Mouse (Mus musculus): Measurements from ENCODE around the gene Usp48. TPM values are rescaled to one million over a fixed set of nuclear protein-coding genes. Genes with fewer than 3 reads are reported as not detected.

Gene Usp48
- total and polyA plus RNA-seq, 3 experiments, result 28.5 to 77.8 (median 36.6) TPM

- Histone ChIP-seq H3K4me2 (ENCODE audit: insufficient read depth, low read depth, poor library complexity, severe bottlenecking) (no peak overlapping the region), H3K9ac (ENCODE audit: insufficient read depth, low read depth) (no peak overlapping the region), H3K9me3 (replicated peaks; ENCODE audit: low read length) (no peaks in the 10 kb centered on the region), H3K4me1 (ENCODE audit: control insufficient read depth in 1 of 2, insufficient read depth in 2 of 2) (peaks cover 3 to 19% of the 10 kb centered on the region in 2 experiments; a peak in 3 of 4 replicates), H3K79me2 (replicated peaks; ENCODE audit: control insufficient read depth, extremely low read depth, insufficient read depth, poor library complexity, severe bottlenecking) (no peaks in the 10 kb centered on the region; the same call in 1 of the 2 replicates), H3K27ac (ENCODE audit: insufficient read depth, low read depth) (no peak overlapping the region), H3K27me3 (replicated peaks) (no peaks in the 10 kb centered on the region), H3K36me3 (replicated peaks in 1 of 2; ENCODE audit: control insufficient read depth in 1 of 2, insufficient read depth in 1 of 2, low read length in 1 of 2) (peaks cover 60 to 89% of the 10 kb centered on the region in 2 experiments), H3K4me3 (replicated peaks in 1 of 3; ENCODE audit: low read depth in 2 of 3, low read length in 2 of 3, poor library complexity in 1 of 3) (no peak overlapping the region)
- in situ Hi-C loops (cut with MboI; ENCODE audit: low pct_ligation_motif_present, low pct_unique_long_range_greater_than_20kb, low sequenced_read_pairs) (no loop called here), dilution Hi-C loops (cut with MboI; ENCODE audit: extremely low pct_ligation_motif_present, extremely low pct_unique_long_range_greater_than_20kb, low sequenced_read_pairs) (no loop called here)
- DNase-seq (ENCODE audit: extremely low read depth), result no peak
- TF ChIP-seq IRF4 (IDR thresholded peaks at IDR 0.05; ENCODE audit: low read depth, low read length), result no peak
- no peak for TF ChIP-seq BHLHE40 (IDR thresholded peaks at IDR 0.05; ENCODE audit: low read depth, low read length)
- TF ChIP-seq NELFE (IDR thresholded peaks at IDR 0.05; ENCODE audit: low read depth, low read length), result no peak
- TF ChIP-seq PAX5 (IDR thresholded peaks at IDR 0.05; ENCODE audit: low read length), result no peak
Measured at GRCm38 (mm10) chr4:137633394-137633793, 39.8 kb downstream of the Usp48 start.

- Histone ChIP-seq H3K27me3 (replicated peaks) (no peaks in the 10 kb centered on the region), H3K36me3 (replicated peaks in 1 of 2; ENCODE audit: control insufficient read depth in 1 of 2, insufficient read depth in 1 of 2, low read length in 1 of 2) (peaks cover 54 to 92% of the 10 kb centered on the region in 2 experiments), H3K4me2 (ENCODE audit: insufficient read depth, low read depth, poor library complexity, severe bottlenecking) (no peak overlapping the region), H3K27ac (ENCODE audit: insufficient read depth, low read depth) (no peak overlapping the region), H3K4me3 (replicated peaks in 1 of 3; ENCODE audit: low read depth in 2 of 3, low read length in 2 of 3, poor library complexity in 1 of 3) (no peak overlapping the region), H3K9me3 (replicated peaks; ENCODE audit: low read length) (no peaks in the 10 kb centered on the region), H3K9ac (ENCODE audit: insufficient read depth, low read depth) (no peak overlapping the region), H3K4me1 (ENCODE audit: control insufficient read depth in 1 of 2, insufficient read depth in 2 of 2) (peaks cover 3 to 19% of the 10 kb centered on the region in 2 experiments; a peak in 3 of 4 replicates), H3K79me2 (replicated peaks; ENCODE audit: control insufficient read depth, extremely low read depth, insufficient read depth, poor library complexity, severe bottlenecking) (no peaks in the 10 kb centered on the region; the same call in 1 of the 2 replicates)
- dilution Hi-C loops (cut with MboI; ENCODE audit: extremely low pct_ligation_motif_present, extremely low pct_unique_long_range_greater_than_20kb, low sequenced_read_pairs), result no loop called here
- in situ Hi-C loops (cut with MboI; ENCODE audit: low pct_ligation_motif_present, low pct_unique_long_range_greater_than_20kb, low sequenced_read_pairs), result no loop called here
- peak in 1 of 2 experiments; percentile 17; a peak in 2 of 4 replicates for TF ChIP-seq CTCF (conservative IDR thresholded peaks at IDR 0.05 in 1 of 2, IDR thresholded peaks at IDR 0.05 in 1 of 2; ENCODE audit: low read depth in 2 of 2, low read length in 2 of 2)
- TF ChIP-seq SIN3A (IDR thresholded peaks at IDR 0.05; ENCODE audit: low read length), result no peak
- no peak for DNase-seq (ENCODE audit: extremely low read depth)
Measured at GRCm38 (mm10) chr4:137636597-137636996, 43.0 kb downstream of the Usp48 start.

GRCm38 (mm10) chr4:137641556-137641955 is 48.0 kb downstream of the Usp48 start:
- H3K79me2 ChIP-seq (replicated peaks; ENCODE audit: control insufficient read depth, extremely low read depth, insufficient read depth, poor library complexity, severe bottlenecking), result no peaks in the 10 kb centered on the region; the same call in 1 of the 2 replicates
- H3K27ac ChIP-seq (ENCODE audit: insufficient read depth, low read depth), result no peak overlapping the region

More at GRCm38 (mm10) chr4:137641556-137641955, 48.0 kb downstream of the Usp48 start:
- in situ Hi-C loops (cut with MboI; ENCODE audit: low pct_ligation_motif_present, low pct_unique_long_range_greater_than_20kb, low sequenced_read_pairs) (no loop called here), dilution Hi-C loops (cut with MboI; ENCODE audit: extremely low pct_ligation_motif_present, extremely low pct_unique_long_range_greater_than_20kb, low sequenced_read_pairs) (no loop called here)
- TF ChIP-seq EP300 (IDR thresholded peaks at IDR 0.05; ENCODE audit: low read length) (no peak), CTCF (conservative IDR thresholded peaks at IDR 0.05 in 1 of 2, IDR thresholded peaks at IDR 0.05 in 1 of 2; ENCODE audit: low read depth in 2 of 2, low read length in 2 of 2) (no peak), POLR2A (IDR thresholded peaks at IDR 0.05; ENCODE audit: low read depth, low read length) (no peak), NRF1 (IDR thresholded peaks at IDR 0.05; ENCODE audit: low read depth, low read length) (no peak), TBP (conservative IDR thresholded peaks at IDR 0.05; ENCODE audit: low read depth, low read length) (no peak), ZMIZ1 (IDR thresholded peaks at IDR 0.05; ENCODE audit: low read depth, low read length) (no peak), BHLHE40 (IDR thresholded peaks at IDR 0.05; ENCODE audit: low read depth, low read length) (no peak), RCOR1 (conservative IDR thresholded peaks at IDR 0.05; ENCODE audit: low read depth, low read length) (no peak), ELF1 (IDR thresholded peaks at IDR 0.05; ENCODE audit: low read depth, low read length) (no peak), HCFC1 (IDR thresholded peaks at IDR 0.05; ENCODE audit: low read depth, low read length) (no peak), MEF2A (IDR thresholded peaks at IDR 0.05; ENCODE audit: borderline replicate concordance, low read depth, low read length) (no peak), TCF12 (IDR thresholded peaks at IDR 0.05; ENCODE audit: low read depth, low read length) (no peak), RAD21 (IDR thresholded peaks at IDR 0.05; ENCODE audit: low read depth, low read length) (no peak), USF1 (IDR thresholded peaks at IDR 0.05; ENCODE audit: low read depth, low read length) (no peak), SIN3A (IDR thresholded peaks at IDR 0.05; ENCODE audit: low read length) (no peak), ETS1 (conservative IDR thresholded peaks at IDR 0.05; ENCODE audit: low read depth, low read length) (no peak), ZKSCAN1 (IDR thresholded peaks at IDR 0.05; ENCODE audit: borderline replicate concordance, low read depth, low read length) (no peak), UBTF (IDR thresholded peaks at IDR 0.05; ENCODE audit: low read depth, low read length) (no peak), GABPA (IDR thresholded peaks at IDR 0.05; ENCODE audit: insufficient replicate concordance, low read depth, low read length) (no peak)
- Histone ChIP-seq H3K4me3 (replicated peaks in 1 of 3; ENCODE audit: low read depth in 2 of 3, low read length in 2 of 3, poor library complexity in 1 of 3) (no peak overlapping the region), H3K9ac (ENCODE audit: insufficient read depth, low read depth) (no peak overlapping the region), H3K4me1 (ENCODE audit: control insufficient read depth in 1 of 2, insufficient read depth in 2 of 2) (no peaks in the 10 kb centered on the region; a peak in 1 of 4 replicates), H3K36me3 (replicated peaks in 1 of 2; ENCODE audit: control insufficient read depth in 1 of 2, insufficient read depth in 1 of 2, low read length in 1 of 2) (peaks cover 45 to 93% of the 10 kb centered on the region in 2 experiments), H3K4me2 (ENCODE audit: insufficient read depth, low read depth, poor library complexity, severe bottlenecking) (no peak overlapping the region), H3K27me3 (replicated peaks) (no peaks in the 10 kb centered on the region), H3K9me3 (replicated peaks; ENCODE audit: low read length) (no peaks in the 10 kb centered on the region)
- DNase-seq (ENCODE audit: extremely low read depth), result no peak
